Mouse (Mus musculus) ES-E14 (cell line): ENCODE measurements around the gene Zbtb26. TPM values are rescaled to one million over a fixed set of nuclear protein-coding genes. Genes with fewer than 3 reads are reported as not detected.

ENCODE experiments used
- DNase-seq: peaks from one replicate; pipeline ENCODE4 v3.0.0-alpha.2; 2013; ENCODE audit warnings: low read depth, low spot score
- H3K27ac ChIP-seq: 2 replicates; pipeline ENCODE4 v1.5.1; 2012; ENCODE audit warnings: low read depth, mild to moderate bottlenecking, low read length, moderate library complexity, mixed read lengths; ENCODE audit not compliant: poor library complexity, insufficient read depth, severe bottlenecking
- H3K36me3 ChIP-seq: 2 replicates; pipeline ENCODE4 v1.6.1; 2012; ENCODE audit warnings: mild to moderate bottlenecking, low read length, moderate library complexity, mixed read lengths; ENCODE audit not compliant: control insufficient read depth, poor library complexity, insufficient read depth, severe bottlenecking
- H3K4me1 ChIP-seq, 2 experiments: fragments of 150-350 bp in 1 of 2; sonication (generic) in 1 of 2; 2 replicates each; pipeline ENCODE4 v1.6.1; 2012; ENCODE audit warnings: low read length in 2 of 2, mild to moderate bottlenecking in 1 of 2, mixed read lengths in 1 of 2; ENCODE audit not compliant: control insufficient read depth in 2 of 2, insufficient read depth in 2 of 2, poor library complexity in 1 of 2
- H3K4me3 ChIP-seq, 2 experiments: fragments of 150-350 bp in 1 of 2; sonication (generic) in 1 of 2; 2 replicates each; pipeline ENCODE4 v1.5.1; 2012; ENCODE audit warnings: low read length in 2 of 2, low read depth in 1 of 2, mild to moderate bottlenecking in 1 of 2, mixed read lengths in 1 of 2; ENCODE audit not compliant: insufficient read depth in 1 of 2, poor library complexity in 1 of 2, severe bottlenecking in 1 of 2
- H3K9ac ChIP-seq: 2 replicates; pipeline ENCODE4 v1.6.1; 2012; ENCODE audit warnings: low read depth, mild to moderate bottlenecking, low read length, mixed read lengths; ENCODE audit not compliant: poor library complexity, insufficient read depth, severe bottlenecking
- H3K9me3 ChIP-seq: fragments of 150-350 bp; sonication (generic); 2 replicates; pipeline ENCODE4 v1.6.1; 2012; ENCODE audit warnings: low read depth, mild to moderate bottlenecking, low read length; ENCODE audit not compliant: control insufficient read depth, insufficient read depth
- CHD2 ChIP-seq: IDR thresholded peaks from 2 replicates; pipeline ENCODE4 v1.6.1; 2014; ENCODE audit warnings: mild to moderate bottlenecking, low read depth, low read length, inconsistent platforms
- HCFC1 ChIP-seq: IDR thresholded peaks from 2 replicates; pipeline ENCODE4 v1.6.1; 2012; ENCODE audit warnings: low read length, inconsistent platforms, borderline replicate concordance; ENCODE audit not compliant: insufficient read depth
- MAFK ChIP-seq: IDR thresholded peaks from 2 replicates; pipeline ENCODE4 v1.6.1; 2014; ENCODE audit warnings: mild to moderate bottlenecking, low read depth, low read length, inconsistent platforms; ENCODE audit not compliant: insufficient read depth
- ZC3H11A ChIP-seq: IDR thresholded peaks from 2 replicates; pipeline ENCODE4 v1.6.1; 2012; ENCODE audit warnings: low read depth, mild to moderate bottlenecking, inconsistent platforms, low read length, borderline replicate concordance
- ZNF384 ChIP-seq: IDR thresholded peaks from 2 replicates; pipeline ENCODE4 v1.6.1; 2012; ENCODE audit warnings: low read depth, low read length, inconsistent platforms
- in situ Hi-C, 2 experiments: fragments of 600-800 bp; cut with MboI; formaldehyde crosslinking; loops; one replicate each; pipeline ENCODE4 v1.15.1; 2025; ENCODE audit warnings: low sequenced_read_pairs in 2 of 2, inconsistent platforms in 1 of 2; ENCODE audit not compliant: unreplicated experiment in 2 of 2
- total RNA-seq: library from RNA; depleted of rRNA; stranded (reverse); fragments of 300-350 nt; gene quantifications from 2 replicates; pipeline ENCODE4 v1.2.3, GENCODE M21; 2012; rRNA removed

Zbtb26 gene
- total RNA-seq, 1 experiment = 11.9 TPM

GRCm38 (mm10) chr2:37382921-37383320, 60.0 kb downstream of the Zbtb26 start:
- in situ Hi-C loops = no loop called here
- Histone ChIP-seq H3K27ac (no peak overlapping the region), H3K4me1 (no peaks in the 10 kb centered on the region), H3K9ac (no peak overlapping the region), H3K4me3 (no peak overlapping the region), H3K36me3 (peaks cover 5% of the 10 kb centered on the region), H3K9me3 (no peaks in the 10 kb centered on the region)
- no peak for DNase-seq
- TF ChIP-seq ZNF384 (no peak), HCFC1 (no peak), CHD2 (no peak), ZC3H11A (no peak), MAFK (no peak)

Other genes with a start within 250 kb of the Zbtb26 start
- gene Olfr366, start 231.6 kb downstream of the Zbtb26 start, total RNA-seq = not detected in 2 replicates
- not detected in 2 replicates for gene Olfr368, start 116.6 kb downstream of the Zbtb26 start, total RNA-seq
- 30.5 and 35.1 TPM in 2 replicates for gene Pdcl, start 83.8 kb downstream of the Zbtb26 start, total RNA-seq
- gene Rc3h2, start 20.2 kb downstream of the Zbtb26 start, total RNA-seq = 40.5 and 41.5 TPM in 2 replicates
- gene Zbtb6, start within 50 bp of the Zbtb26 start, total RNA-seq = 8.0 and 10.8 TPM in 2 replicates
- gene Rabgap1, start 144 bp upstream of the Zbtb26 start, total RNA-seq = 40.2 and 41.0 TPM in 2 replicates
- 1.7 and 2.3 TPM in 2 replicates for gene Gpr21, start 73.2 kb upstream of the Zbtb26 start, total RNA-seq